Mouse (Mus musculus) cerebellum, adult 2 months (tissue): Measurements from ENCODE around the gene Stat5a. TPM values are rescaled to one million over a fixed set of nuclear protein-coding genes. Genes with fewer than 3 reads are reported as not detected.
A peak's percentile ranks its signal among the peaks of the same experiment; 100 is the strongest.

Experiments
- DNase-seq, 2 experiments: peaks; one replicate each; pipeline ENCODE4 v3.0.0; 2021
- H3K27ac ChIP-seq: fragments of 200-500 bp; 2 replicates; pipeline ENCODE4 v1.5.1; 2012; ENCODE audit warnings: low read length, control low read depth, inconsistent platforms; ENCODE audit not compliant: insufficient read depth
- H3K27me3 ChIP-seq: fragments of 200-500 bp; 2 replicates; pipeline ENCODE4 v1.6.1; 2012; ENCODE audit warnings: inconsistent platforms, mild to moderate bottlenecking, low read length, moderate library complexity; ENCODE audit not compliant: control insufficient read depth, insufficient read depth
- H3K4me1 ChIP-seq: fragments of 200-500 bp; 2 replicates; pipeline ENCODE4 v1.6.1; 2011; ENCODE audit warnings: low read length; ENCODE audit not compliant: control insufficient read depth, insufficient read depth
- H3K4me3 ChIP-seq: fragments of 200-500 bp; replicated peaks from 2 replicates; pipeline ENCODE3; 2011; ENCODE audit warnings: mild to moderate bottlenecking, low read depth, low read length, control low read depth; ENCODE audit not compliant: insufficient read depth
- CTCF ChIP-seq: fragments of 200-500 bp; IDR thresholded peaks from 2 replicates; pipeline ENCODE4 v1.5.1; 2011; ENCODE audit warnings: low read depth, mild to moderate bottlenecking, control low read depth, low read length, moderate library complexity, borderline replicate concordance; ENCODE audit not compliant: insufficient read depth
- POLR2A ChIP-seq: fragments of 200-500 bp; IDR thresholded peaks from 2 replicates; pipeline ENCODE4 v1.6.1; 2011; ENCODE audit warnings: low read length, control low read depth, borderline replicate concordance; ENCODE audit not compliant: insufficient read depth
- WGBS: fragments of 180-500 bp; shearing (Covaris S2); methylation state at CpG from one replicate; pipeline ENCODE4 v1.1.7; 2018; 5-methylcytosine and 5-hydroxymethylcytosine counted together
- polyA plus RNA-seq: library from polyadenylated mRNA; depleted of rRNA; stranded (reverse); fragments of >200 nt; gene quantifications from 2 replicates; pipeline ENCODE4 v1.2.3, GENCODE M21; 2012

The Stat5a gene
- polyA plus RNA-seq, 1 experiment = 3.0 TPM

- H3K27me3 ChIP-seq = no peaks in the 10 kb centered on the region
- no peak overlapping the region for H3K27ac ChIP-seq
- TF ChIP-seq CTCF = no peak
- no peak for TF ChIP-seq POLR2A
Observed at GRCm38 (mm10) chr11:100898441-100899199, 39.5 kb downstream of the Stat5a start.

GRCm38 (mm10) chr11:100904580-100905351 lies 45.6 kb downstream of the Stat5a start:
- TF ChIP-seq POLR2A (no peak), CTCF (no peak)
- 0 out of 2 replicates have a peak overlapping the region, but pooled peaks have one; percentile 47 for H3K27ac ChIP-seq
- no peaks in the 10 kb centered on the region for H3K27me3 ChIP-seq
- no peak for DNase-seq
- H3K4me1 ChIP-seq = no peaks in the 10 kb centered on the region
- no peak overlapping the region for H3K4me3 ChIP-seq
- 70% methylated on average over 19 of the region's 20 CpGs for WGBS

More at GRCm38 (mm10) chr11:100898441-100899199, 39.5 kb downstream of the Stat5a start:
- DNase-seq = no peak
- Histone ChIP-seq H3K4me3 (no peak overlapping the region), H3K4me1 (peaks cover 3% of the 10 kb centered on the region)
- 65% methylated on average over 16 of the region's 16 CpGs for WGBS

DNA sequence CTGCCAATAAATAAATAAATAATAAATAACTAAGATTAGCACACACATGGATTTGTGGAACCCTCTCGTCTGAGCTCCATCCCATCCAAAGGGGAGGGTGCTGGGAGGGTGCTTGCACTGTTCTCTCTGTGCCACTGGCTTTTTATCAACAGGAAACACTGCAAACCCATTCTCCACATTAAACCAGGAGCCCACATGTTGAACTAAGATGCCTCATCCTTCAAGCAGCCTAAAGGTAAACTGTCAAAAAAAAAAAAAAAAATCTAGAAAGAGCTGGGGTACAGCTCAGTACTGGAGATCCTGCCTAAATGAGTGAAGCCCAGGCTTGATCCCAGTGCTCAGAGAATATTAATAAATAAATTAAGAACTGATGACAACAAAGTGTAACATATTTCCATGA lies 46.8 kb downstream of the Stat5a start:
- Histone ChIP-seq H3K4me3 (no peak overlapping the region), H3K4me1 (no peaks in the 10 kb centered on the region), H3K27me3 (no peaks in the 10 kb centered on the region), H3K27ac (no peak overlapping the region)
- 77% methylated on average over 1 of the region's 1 CpGs for WGBS
- TF ChIP-seq CTCF (no peak), POLR2A (no peak)
- no peak for DNase-seq

DNA sequence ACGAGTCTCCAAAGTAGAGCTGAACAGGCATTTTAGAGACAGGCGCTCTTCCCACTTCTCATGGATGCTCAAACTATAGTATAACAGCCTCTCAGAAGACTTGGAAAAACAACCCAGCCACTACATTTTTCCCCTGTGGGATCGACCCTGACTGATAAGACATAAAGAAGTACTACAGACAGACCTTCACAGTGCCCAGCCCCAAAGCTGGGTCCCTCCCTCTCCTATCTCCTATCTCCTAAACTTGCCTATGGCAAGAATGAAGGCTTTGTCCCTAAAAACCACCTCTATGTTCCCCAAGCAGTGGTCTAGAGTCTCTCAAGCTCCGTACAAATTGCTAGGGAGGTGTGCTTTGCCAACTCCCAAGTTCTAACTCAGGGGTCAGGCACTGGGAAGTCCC lies 47.7 kb downstream of the Stat5a start:
- no peaks in the 10 kb centered on the region for H3K4me1 ChIP-seq
- WGBS = 85% methylated on average over 4 of the region's 4 CpGs
- TF ChIP-seq CTCF (no peak), POLR2A (no peak)
- no peaks in the 10 kb centered on the region for H3K27me3 ChIP-seq
- no peak overlapping the region for H3K27ac ChIP-seq
- no peak overlapping the region for H3K4me3 ChIP-seq
- no peak for DNase-seq

DNA sequence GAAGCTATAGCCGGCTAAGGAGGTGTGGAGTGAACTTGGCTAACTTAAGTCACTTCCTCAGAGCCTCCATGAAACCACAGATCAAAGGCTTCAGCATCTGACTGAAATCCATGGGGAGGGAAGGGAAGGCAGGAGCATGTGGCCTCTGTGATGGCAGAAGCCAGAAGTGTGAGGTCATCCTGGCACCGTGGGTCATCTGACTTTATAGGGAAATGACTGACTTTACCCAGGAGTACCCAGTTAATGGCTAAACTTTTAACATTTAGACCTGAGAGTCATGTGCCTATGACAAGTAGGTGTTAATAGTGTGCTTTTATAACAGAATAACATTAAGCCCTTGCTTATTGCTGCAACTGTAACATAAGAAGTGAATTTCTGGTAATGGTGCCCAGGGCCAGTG lies 49.0 kb downstream of the Stat5a start:
- no peak for DNase-seq
- Histone ChIP-seq H3K4me1 (no peaks in the 10 kb centered on the region), H3K4me3 (no peak overlapping the region), H3K27ac (no peak overlapping the region), H3K27me3 (no peaks in the 10 kb centered on the region)
- TF ChIP-seq POLR2A (no peak), CTCF (no peak)
- WGBS = 79% methylated on average over 2 of the region's 2 CpGs

GRCm38 (mm10) chr11:100908567-100908966 lies 49.4 kb downstream of the Stat5a start:
- DNase-seq = no peak
- TF ChIP-seq POLR2A (no peak), CTCF (no peak)
- H3K27ac ChIP-seq = no peak overlapping the region
- WGBS = 88% methylated on average over 9 of the region's 9 CpGs
- no peak overlapping the region for H3K4me3 ChIP-seq
- no peaks in the 10 kb centered on the region for H3K27me3 ChIP-seq
- no peaks in the 10 kb centered on the region for H3K4me1 ChIP-seq

GRCm38 (mm10) chr11:100912401-100913155 lies 53.4 kb downstream of the Stat5a start:
- TF ChIP-seq CTCF (no peak), POLR2A (no peak)
- H3K27ac ChIP-seq = no peak overlapping the region
- DNase-seq = no peak
- no peak overlapping the region for H3K4me3 ChIP-seq
- WGBS = 88% methylated on average over 17 of the region's 17 CpGs
- H3K27me3 ChIP-seq = no peaks in the 10 kb centered on the region
- H3K4me1 ChIP-seq = no peaks in the 10 kb centered on the region; the same call in 1 of the 2 replicates

- 32% methylated on average over 5 of the region's 5 CpGs for WGBS
- Histone ChIP-seq H3K27ac (no peak overlapping the region), H3K27me3 (no peaks in the 10 kb centered on the region), H3K4me3 (no peak overlapping the region), H3K4me1 (no peaks in the 10 kb centered on the region; the same call in 1 of the 2 replicates)
- no peak for TF ChIP-seq POLR2A
- TF ChIP-seq CTCF = no peak
- no peak for DNase-seq
Observed at GRCm38 (mm10) chr11:100914415-100914814, 55.3 kb downstream of the Stat5a start.
